Mouse (Mus musculus): ENCODE data around the gene Rad23a. TPM values are rescaled to one million over a fixed set of nuclear protein-coding genes. Genes with fewer than 3 reads are reported as not detected.

The Rad23a gene
- polyA plus RNA-seq, 1 experiment from 2014 or later = 293 TPM

DNA sequence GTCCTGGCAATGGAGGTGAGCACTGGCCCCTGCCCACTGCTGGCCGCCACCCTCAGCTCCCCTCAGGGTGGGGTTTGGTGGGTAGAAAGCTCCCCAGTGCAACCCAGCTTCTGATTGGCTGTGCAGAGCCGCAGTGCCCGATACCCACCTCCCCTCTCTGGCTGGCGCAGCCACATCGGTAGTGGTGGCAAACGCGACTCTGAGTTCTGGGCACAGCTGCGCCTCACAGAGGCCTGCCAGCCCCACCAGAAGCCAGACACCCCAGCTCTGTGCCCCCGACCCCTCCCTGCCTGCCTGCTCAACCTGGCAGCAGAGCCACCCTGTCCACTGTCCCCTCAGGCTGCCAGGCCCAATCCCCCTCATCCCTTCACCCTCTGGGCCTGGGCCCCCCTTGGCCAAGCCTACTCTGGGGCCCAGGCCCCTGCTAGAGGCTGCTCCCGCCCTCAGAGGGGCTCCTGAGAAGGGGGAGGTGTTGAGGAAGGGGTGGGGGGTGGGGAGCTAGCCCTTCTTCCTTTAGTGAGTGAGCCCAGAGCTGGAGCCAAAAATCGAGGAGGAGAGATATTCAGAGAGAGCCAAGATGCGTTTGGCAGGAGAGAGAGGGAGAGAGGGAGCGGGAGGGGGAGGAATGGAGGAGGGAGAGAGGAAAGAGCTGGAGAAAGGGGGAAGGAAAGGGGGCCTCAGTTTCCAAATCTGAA, 46.5 kb downstream of the Rad23a start:
- Histone ChIP-seq H3K9me3 (replicated peaks) (no peaks in the 10 kb centered on the region), H3K36me3 (replicated peaks) (no peaks in the 10 kb centered on the region), H3K4me3 (replicated peaks) (no peak overlapping the region), H3K27me3 (peaks cover 75% of the 10 kb centered on the region), H3K4me1 (replicated peaks) (peaks cover 17% of the 10 kb centered on the region), H3K27ac (replicated peaks) (no peak overlapping the region), H3K4me2 (no peak overlapping the region), H3K9ac (no peak overlapping the region)
- no peak for ATAC-seq (ENCODE audit: insufficient read depth)
- 68% methylated on average over 13 of the region's 13 CpGs for WGBS (ENCODE audit: insufficient replicate concordance)

DNA sequence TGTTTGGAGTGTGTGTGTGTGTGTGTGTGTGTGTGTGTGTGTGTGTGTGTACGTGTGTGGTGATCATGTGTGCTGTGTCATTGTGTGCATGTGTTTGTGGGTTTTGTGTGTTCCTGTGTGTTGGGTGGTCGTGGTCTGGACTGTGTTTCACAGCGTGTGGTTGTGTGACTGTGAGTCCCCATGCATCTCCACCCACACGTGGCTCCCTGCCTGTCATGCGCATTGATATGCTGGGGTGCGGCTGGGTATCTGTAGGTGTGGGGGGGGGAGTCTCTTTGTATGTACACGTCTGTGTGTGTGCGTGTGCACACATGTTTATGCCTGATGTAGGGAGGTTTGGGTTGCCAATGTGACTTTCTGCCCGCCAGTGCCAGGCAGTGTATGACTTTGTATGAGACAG, 47.3 kb downstream of the Rad23a start:
- H3K27me3 ChIP-seq = peaks cover 75% of the 10 kb centered on the region
- no peak overlapping the region for H3K4me3 ChIP-seq (replicated peaks)
- H3K9ac ChIP-seq = no peak overlapping the region
- ATAC-seq (ENCODE audit: insufficient read depth) = no peak
- WGBS (ENCODE audit: insufficient replicate concordance) = 63% methylated on average over 9 of the region's 9 CpGs
- peaks cover 9% of the 10 kb centered on the region for H3K4me1 ChIP-seq (replicated peaks)
- H3K9me3 ChIP-seq (replicated peaks) = no peaks in the 10 kb centered on the region
- H3K4me2 ChIP-seq = no peak overlapping the region
- no peaks in the 10 kb centered on the region for H3K36me3 ChIP-seq (replicated peaks)
- H3K27ac ChIP-seq (replicated peaks) = no peak overlapping the region

DNA sequence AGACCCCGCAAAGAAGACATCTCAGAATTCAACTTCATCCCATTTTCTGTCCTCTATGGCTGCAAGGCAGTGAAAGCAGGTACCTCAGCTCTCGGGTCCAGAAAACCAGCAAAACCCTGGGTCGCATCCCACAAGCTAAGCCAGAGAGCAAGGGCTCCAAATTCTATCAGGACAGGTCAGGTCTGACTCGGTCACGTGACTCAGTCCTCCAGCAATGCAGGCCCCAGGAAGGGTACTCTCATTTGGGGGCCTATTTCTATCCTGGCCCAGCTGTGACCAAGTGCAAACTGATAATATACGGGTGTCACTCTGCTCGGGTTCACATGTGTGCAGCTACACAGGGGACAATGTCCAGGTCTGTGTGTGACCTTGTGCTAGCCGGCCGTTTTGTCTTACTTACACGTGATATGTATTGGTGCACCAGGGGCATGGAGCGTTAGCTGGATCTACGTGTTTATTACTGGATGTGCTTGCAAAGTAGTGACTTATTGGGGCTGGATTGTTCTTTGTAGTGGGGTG, 48.0 kb downstream of the Rad23a start:
- H3K36me3 ChIP-seq (replicated peaks) = no peaks in the 10 kb centered on the region
- peaks cover 75% of the 10 kb centered on the region for H3K27me3 ChIP-seq
- 67% methylated on average over 12 of the region's 12 CpGs for WGBS (ENCODE audit: insufficient replicate concordance)
- no peak overlapping the region for H3K9ac ChIP-seq
- no peak for ATAC-seq (ENCODE audit: insufficient read depth)
- peaks cover 8% of the 10 kb centered on the region for H3K4me1 ChIP-seq (replicated peaks)
- no peak overlapping the region for H3K27ac ChIP-seq (replicated peaks)
- H3K4me2 ChIP-seq = no peak overlapping the region
- no peaks in the 10 kb centered on the region for H3K9me3 ChIP-seq (replicated peaks)
- H3K4me3 ChIP-seq (replicated peaks) = no peak overlapping the region

DNA sequence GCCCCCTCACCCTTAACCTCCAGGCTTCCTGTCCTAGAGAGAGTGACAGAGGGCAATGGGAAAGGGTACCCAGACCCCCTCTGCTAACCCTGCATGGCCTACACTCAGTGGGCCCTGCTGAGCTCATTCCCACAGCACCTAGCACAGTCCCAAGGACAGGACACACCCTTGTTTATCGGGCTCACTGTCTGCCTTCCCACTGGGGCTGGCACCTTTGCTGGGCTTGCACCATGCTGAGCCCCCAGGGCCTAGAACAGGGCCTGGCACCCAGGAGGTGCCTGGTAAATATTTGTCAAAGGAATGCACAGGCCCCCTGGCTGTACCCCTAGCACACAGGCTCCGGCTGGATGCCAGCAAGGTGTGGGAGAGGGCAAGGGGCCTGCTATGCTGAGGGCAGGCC, 49.9 kb downstream of the Rad23a start:
- Histone ChIP-seq H3K27me3 (peaks cover 76% of the 10 kb centered on the region), H3K36me3 (replicated peaks) (no peaks in the 10 kb centered on the region), H3K4me1 (replicated peaks) (peaks cover 17% of the 10 kb centered on the region), H3K9me3 (replicated peaks) (no peaks in the 10 kb centered on the region), H3K9ac (no peak overlapping the region), H3K4me3 (replicated peaks) (no peak overlapping the region), H3K4me2 (no peak overlapping the region), H3K27ac (replicated peaks) (no peak overlapping the region)
- 66% methylated on average over 2 of the region's 2 CpGs for WGBS (ENCODE audit: insufficient replicate concordance)
- ATAC-seq (ENCODE audit: insufficient read depth) = no peak

DNA sequence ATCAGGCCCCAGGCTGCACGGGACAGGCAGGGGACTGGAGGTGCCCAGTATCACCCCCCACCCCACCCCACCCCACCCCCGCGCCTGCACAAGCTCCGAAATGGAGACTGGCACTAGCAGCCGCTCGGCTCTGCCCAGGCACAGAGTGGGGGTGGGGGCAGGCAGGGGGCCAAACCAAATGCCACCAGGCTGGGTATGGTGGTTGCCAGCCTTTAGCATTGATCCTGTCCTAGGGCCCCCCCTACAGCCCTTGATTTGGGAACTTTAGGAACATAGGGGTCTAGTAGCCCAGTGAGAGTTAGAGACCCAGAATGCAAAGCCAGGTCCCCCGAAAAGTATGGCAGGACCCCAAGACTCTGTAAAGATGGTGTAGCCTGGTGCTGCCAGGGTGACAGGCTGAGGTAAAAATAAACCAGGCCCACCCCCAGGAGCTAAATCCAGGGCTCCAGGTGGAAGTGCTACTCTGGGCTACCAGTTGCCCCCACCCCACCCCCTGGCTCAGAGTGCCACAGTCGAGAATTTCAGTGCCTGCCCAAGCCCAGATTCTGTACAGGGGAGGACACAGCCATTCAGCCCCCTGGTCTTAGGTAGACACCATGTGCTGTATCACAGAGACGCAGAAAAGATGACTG, 50.5 kb downstream of the Rad23a start:
- WGBS (ENCODE audit: insufficient replicate concordance) = 73% methylated on average over 9 of the region's 9 CpGs
- H3K4me2 ChIP-seq = no peak overlapping the region
- no peak for ATAC-seq (ENCODE audit: insufficient read depth)

DNA sequence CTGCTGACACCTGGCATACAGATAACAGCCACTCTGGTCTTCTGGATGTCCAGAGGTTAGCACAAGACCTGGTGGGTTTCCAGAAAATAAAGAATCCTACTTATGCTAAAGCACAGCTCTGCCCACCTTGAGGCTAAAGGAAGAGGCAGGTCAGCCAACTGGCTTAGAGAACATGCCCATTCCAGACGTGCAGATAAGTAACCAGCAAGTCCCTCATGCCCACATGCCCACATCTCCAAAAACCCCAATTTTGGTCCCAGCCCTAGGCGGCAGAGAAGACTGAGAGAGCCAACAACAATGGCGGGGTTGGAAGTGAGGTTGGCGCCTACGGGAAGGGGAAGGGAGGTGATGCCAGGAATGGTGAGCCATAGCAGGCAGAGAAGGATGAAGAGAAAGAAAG, 51.1 kb downstream of the Rad23a start:
- Histone ChIP-seq H3K4me1 (replicated peaks) (peaks cover 25% of the 10 kb centered on the region), H3K4me3 (replicated peaks) (no peak overlapping the region), H3K27ac (replicated peaks) (no peak overlapping the region), H3K27me3 (peaks cover 76% of the 10 kb centered on the region), H3K4me2 (no peak overlapping the region), H3K9ac (no peak overlapping the region), H3K36me3 (replicated peaks) (no peaks in the 10 kb centered on the region), H3K9me3 (replicated peaks) (no peaks in the 10 kb centered on the region)
- no peak for ATAC-seq (ENCODE audit: insufficient read depth)
- WGBS (ENCODE audit: insufficient replicate concordance) = 47% methylated on average over 5 of the region's 5 CpGs

More for the DNA sequence above, 50.5 kb downstream of the Rad23a start:
- H3K9ac ChIP-seq = no peak overlapping the region
- no peaks in the 10 kb centered on the region for H3K9me3 ChIP-seq (replicated peaks)
- H3K4me3 ChIP-seq (replicated peaks) = no peak overlapping the region
- peaks cover 19% of the 10 kb centered on the region for H3K4me1 ChIP-seq (replicated peaks)
- no peaks in the 10 kb centered on the region for H3K36me3 ChIP-seq (replicated peaks)
- H3K27ac ChIP-seq (replicated peaks) = no peak overlapping the region
- peaks cover 76% of the 10 kb centered on the region for H3K27me3 ChIP-seq

DNA sequence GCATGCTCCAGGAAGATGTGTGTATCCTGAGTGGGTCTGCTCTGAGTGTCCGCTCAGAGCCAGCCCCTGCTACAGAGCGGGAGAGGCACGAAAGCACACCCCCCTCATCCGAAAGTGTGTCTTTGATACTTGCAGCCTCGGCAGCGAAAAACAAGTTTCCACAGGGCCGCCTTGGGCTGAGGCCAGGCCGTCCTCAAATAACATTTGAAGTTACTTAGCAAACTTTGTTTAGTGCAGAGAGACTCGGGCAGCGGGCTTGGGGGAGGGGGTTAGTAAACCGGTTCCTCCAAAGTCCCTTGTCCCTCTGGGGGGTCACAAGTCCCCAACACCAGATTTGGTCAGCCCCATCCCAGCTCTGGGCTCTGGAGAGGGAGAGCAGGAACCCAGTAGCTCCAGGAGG, 51.6 kb downstream of the Rad23a start:
- peaks cover 79% of the 10 kb centered on the region for H3K27me3 ChIP-seq
- H3K9ac ChIP-seq = no peak overlapping the region

DNA sequence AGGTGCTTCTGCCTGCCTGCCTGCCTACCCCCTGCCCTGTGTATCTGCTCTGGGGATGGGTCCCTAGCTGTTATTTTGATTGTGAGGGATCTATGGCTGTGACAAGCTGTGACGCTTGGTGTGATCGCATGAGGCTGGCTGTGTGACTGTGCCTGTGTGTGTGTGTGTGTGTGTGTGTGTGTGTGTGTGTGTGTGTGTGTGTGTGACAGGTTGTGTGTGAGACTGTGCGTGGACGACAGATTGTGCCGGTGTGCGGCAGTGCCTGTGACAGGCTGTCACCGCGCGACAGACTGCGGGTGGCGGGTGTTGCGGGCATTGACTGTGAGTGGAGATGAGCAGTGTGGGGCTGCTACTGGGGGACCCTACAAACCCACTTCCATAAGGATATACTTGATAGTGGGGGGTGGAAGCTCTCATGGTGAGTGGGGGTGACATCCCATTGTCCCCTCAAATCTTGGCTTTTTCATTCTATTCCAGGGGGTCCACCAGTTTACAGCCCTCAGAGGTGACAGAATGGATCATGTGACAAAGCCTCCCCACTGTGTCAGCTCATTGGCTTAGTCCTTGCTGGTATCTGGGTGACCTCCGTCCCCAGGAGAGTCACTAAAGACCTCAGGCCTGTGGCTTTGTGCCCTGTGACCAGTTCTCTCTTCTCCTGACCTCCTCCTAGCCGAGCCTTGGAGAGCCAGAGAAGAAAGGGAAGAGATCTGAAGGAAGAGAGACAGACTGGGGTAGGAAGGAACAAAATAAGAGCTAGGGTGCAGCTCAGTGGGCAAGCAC, 52.8 kb downstream of the Rad23a start:
- peaks cover 83% of the 10 kb centered on the region for H3K27me3 ChIP-seq
- no peak overlapping the region for H3K4me2 ChIP-seq
- no peak overlapping the region for H3K9ac ChIP-seq
- H3K4me1 ChIP-seq (replicated peaks) = peaks cover 23% of the 10 kb centered on the region
- WGBS (ENCODE audit: insufficient replicate concordance) = 37% methylated on average over 14 of the region's 14 CpGs
- H3K4me3 ChIP-seq (replicated peaks) = no peak overlapping the region
- H3K36me3 ChIP-seq (replicated peaks) = no peaks in the 10 kb centered on the region
- no peak overlapping the region for H3K27ac ChIP-seq (replicated peaks)
- H3K9me3 ChIP-seq (replicated peaks) = no peaks in the 10 kb centered on the region
- no peak for ATAC-seq (ENCODE audit: insufficient read depth)

More for the DNA sequence above, 51.6 kb downstream of the Rad23a start:
- H3K27ac ChIP-seq (replicated peaks) = no peak overlapping the region
- no peaks in the 10 kb centered on the region for H3K36me3 ChIP-seq (replicated peaks)
- H3K4me3 ChIP-seq (replicated peaks) = no peak overlapping the region
- WGBS (ENCODE audit: insufficient replicate concordance) = 43% methylated on average over 11 of the region's 11 CpGs
- no peaks in the 10 kb centered on the region for H3K9me3 ChIP-seq (replicated peaks)
- peaks cover 26% of the 10 kb centered on the region for H3K4me1 ChIP-seq (replicated peaks)
- H3K4me2 ChIP-seq = no peak overlapping the region
- no peak for ATAC-seq (ENCODE audit: insufficient read depth)

DNA sequence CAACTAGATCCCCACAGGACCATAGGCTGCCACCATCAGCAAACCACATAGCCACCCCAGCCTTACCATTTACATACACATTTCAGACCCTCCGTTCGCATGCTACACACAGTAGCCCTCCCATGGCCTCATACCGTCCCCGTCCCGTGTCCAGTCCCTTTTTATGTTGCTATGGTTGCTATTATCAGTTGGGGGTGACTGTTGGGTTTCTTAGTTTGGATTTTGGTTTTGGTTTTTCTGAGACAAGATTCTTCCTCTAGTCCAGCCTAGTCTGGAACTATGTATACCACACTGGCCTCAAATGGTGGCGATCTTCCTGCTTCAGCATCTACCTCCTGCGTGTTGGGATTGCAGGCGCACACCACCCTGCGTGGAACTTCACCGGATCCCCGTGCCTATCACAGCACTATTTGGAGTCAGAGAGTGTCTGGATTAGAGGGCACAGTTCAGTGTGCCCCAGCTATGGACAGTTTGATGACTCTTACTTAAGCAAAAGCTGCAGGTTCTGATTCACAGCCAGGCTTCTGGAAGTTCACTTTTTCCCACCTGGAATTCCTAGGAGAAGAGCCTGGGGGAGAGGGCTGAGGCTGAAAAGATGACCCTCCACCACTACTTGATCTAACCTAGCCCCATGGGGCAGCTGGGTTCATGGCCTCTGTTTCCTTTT, 53.5 kb downstream of the Rad23a start:
- Histone ChIP-seq H3K4me3 (replicated peaks) (no peak overlapping the region), H3K4me1 (replicated peaks) (peaks cover 23% of the 10 kb centered on the region), H3K4me2 (no peak overlapping the region), H3K9me3 (replicated peaks) (no peaks in the 10 kb centered on the region), H3K9ac (no peak overlapping the region), H3K27ac (replicated peaks) (no peak overlapping the region), H3K27me3 (peaks cover 90% of the 10 kb centered on the region), H3K36me3 (replicated peaks) (no peaks in the 10 kb centered on the region)
- WGBS (ENCODE audit: insufficient replicate concordance) = 17% methylated on average over 11 of the region's 11 CpGs
- ATAC-seq (ENCODE audit: insufficient read depth) = no peak

DNA sequence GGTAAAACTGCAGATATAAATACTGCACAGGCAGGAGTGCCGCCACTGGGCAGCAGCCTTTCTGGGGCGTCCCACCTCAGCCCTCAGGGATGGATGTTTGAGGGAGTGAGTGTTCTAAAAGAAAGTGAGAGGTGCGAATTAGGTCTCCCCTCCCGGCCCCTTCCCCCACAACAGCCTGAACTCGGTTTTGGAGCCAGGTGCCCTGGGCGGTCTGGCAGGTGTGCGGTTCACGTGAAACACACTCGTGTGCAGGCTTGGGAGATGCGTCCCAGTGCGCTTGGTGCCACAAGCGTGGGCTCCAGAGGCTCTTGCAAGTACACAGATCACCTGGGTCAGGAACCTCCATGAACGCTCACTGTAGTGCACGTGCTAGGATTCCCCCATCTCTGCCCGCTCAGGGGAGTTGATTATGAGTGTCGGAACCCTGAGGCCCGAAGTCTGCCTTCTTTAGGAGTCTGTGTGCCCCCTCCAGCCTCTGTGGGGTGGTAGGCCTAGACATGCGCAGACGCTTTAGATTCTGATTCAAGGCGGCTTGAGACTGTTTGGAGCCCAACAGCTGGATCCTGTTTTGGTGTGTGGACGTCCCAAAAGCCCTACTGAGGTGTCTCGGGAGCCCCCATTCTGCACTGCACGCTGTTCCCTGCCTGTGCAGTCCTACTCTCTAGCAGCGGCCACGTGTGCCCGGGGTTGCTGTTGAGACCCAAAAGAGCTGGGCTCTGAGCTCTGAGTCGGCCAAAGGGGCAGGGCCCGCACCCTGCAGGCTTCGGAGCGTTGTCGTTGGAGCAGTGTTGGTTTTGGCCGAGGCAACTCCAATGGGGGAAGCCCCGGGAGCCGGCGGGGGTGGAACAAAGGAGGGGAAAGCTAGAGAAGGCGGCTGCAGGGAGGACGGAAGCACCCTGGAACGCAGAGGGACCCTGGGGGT, 54.4 kb downstream of the Rad23a start:
- no peaks in the 10 kb centered on the region for H3K36me3 ChIP-seq (replicated peaks)
- peaks cover 100% of the 10 kb centered on the region for H3K27me3 ChIP-seq
- H3K4me2 ChIP-seq = no peak overlapping the region
- no peak for ATAC-seq (ENCODE audit: insufficient read depth)
- WGBS (ENCODE audit: insufficient replicate concordance) = 10% methylated on average over 38 of the region's 38 CpGs
- H3K4me3 ChIP-seq (replicated peaks) = no peak overlapping the region
- H3K9me3 ChIP-seq (replicated peaks) = no peaks in the 10 kb centered on the region
- no peak overlapping the region for H3K9ac ChIP-seq
- peaks cover 23% of the 10 kb centered on the region for H3K4me1 ChIP-seq (replicated peaks)
- H3K27ac ChIP-seq (replicated peaks) = no peak overlapping the region

All from liver, embryonic 15.5 days (tissue).